Mouse (Mus musculus) erythroblast, embryonic 14.5 days (primary cell): ENCODE results near the gene Fhad1.

ENCODE experiments used
- GATA1 ChIP-seq: IDR thresholded peaks from 2 replicates; pipeline ENCODE4 v1.6.1; 2012; ENCODE audit warnings: low read length, inconsistent platforms, mixed read lengths
- TAL1 ChIP-seq: IDR thresholded peaks from 3 replicates; pipeline ENCODE4 v1.6.1; 2012; ENCODE audit warnings: low read length, inconsistent platforms, mixed read lengths

GRCm38 (mm10) chr4:142010441-142010840 lies 4.4 kb downstream of the Fhad1 start:
- TF ChIP-seq GATA1, result no peak
- no peak for TF ChIP-seq TAL1
